Comparison of ENCODE assay signal across 23 mouse cellular contexts in the genomic region with DNA sequence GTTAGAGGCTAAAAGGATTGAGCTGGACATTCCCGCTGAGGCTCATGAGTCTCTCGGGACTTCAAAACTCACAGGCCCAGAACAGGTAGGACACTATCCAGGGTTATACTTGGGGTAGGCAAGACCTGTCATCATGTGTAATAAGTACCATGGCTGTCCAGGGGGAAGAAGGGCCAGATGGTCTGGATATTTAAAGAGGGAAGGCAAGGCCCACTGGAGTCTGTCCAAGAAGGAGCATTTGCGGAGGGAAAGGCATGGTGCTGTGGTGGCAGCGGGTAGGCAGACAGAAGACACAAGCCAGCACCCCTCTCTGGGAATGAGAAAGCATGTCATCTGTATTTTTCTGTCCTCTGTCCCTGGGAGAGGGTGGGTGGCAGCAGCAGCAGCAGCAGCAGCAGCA. TPM values are rescaled to one million over a fixed set of nuclear protein-coding genes. Genes with fewer than 3 reads are reported as not detected.
"Had no signal": no experiment of that assay in that cellular context is flagged by ENCODE, and none has a peak within 500 bp of the region (broad histone marks: within the 10 kb centered on the region; RNA-seq: fewer than 3 reads in every experiment).

No protein-coding gene starts in this region.

- H3K4me2 ChIP-seq: limb, embryonic 12.5 days; limb, embryonic 15.5 days; liver, embryonic 11.5 days; lung, embryonic 14.5 days; midbrain, embryonic 12.5 days; midbrain, embryonic 15.5 days; neural tube, embryonic 12.5 days; neural tube, embryonic 15.5 days had no signal

- DNase-seq: kidney, postnatal 25 days; layer of hippocampus, adult 9-11 months; liver, postnatal 0 days; lung, embryonic 14.5 days; right cerebral cortex, adult 18-20 months; right cerebral cortex, postnatal 14 days; right cerebral cortex, postnatal 4 days; thymus, adult 2 months; thymus, postnatal 14 days; thymus, postnatal 4 days had no signal

- ATAC-seq: liver, postnatal 0 days; lung, postnatal 0 days; midbrain, embryonic 15.5 days had no signal

- H3K9me3 ChIP-seq: limb, embryonic 12.5 days; limb, embryonic 15.5 days; midbrain, embryonic 12.5 days; midbrain, embryonic 15.5 days; neural tube, embryonic 12.5 days; neural tube, embryonic 15.5 days had no signal

- H3K9ac ChIP-seq: limb, embryonic 12.5 days; limb, embryonic 15.5 days; liver, embryonic 14.5 days; liver, postnatal 0 days; lung, embryonic 14.5 days; midbrain, embryonic 12.5 days; midbrain, embryonic 15.5 days; neural tube, embryonic 12.5 days; neural tube, embryonic 15.5 days had no signal

- H3K27ac ChIP-seq: kidney, postnatal 0 days; layer of hippocampus, adult 2 months; limb, embryonic 12.5 days; limb, embryonic 15.5 days; liver, embryonic 14.5 days; macrophage; midbrain, embryonic 12.5 days; midbrain, embryonic 15.5 days; neural tube, embryonic 12.5 days; neural tube, embryonic 15.5 days; stomach, postnatal 0 days had no signal

- H3K36me3 ChIP-seq: limb, embryonic 12.5 days; limb, embryonic 15.5 days; midbrain, embryonic 12.5 days; midbrain, embryonic 15.5 days; neural tube, embryonic 12.5 days; neural tube, embryonic 15.5 days had no signal

- H3K4me1 ChIP-seq: neural tube, embryonic 12.5 days had no signal

- H3K4me3 ChIP-seq: layer of hippocampus, adult 2 months; limb, embryonic 12.5 days; limb, embryonic 15.5 days; midbrain, embryonic 12.5 days; midbrain, embryonic 15.5 days; neural tube, embryonic 12.5 days; neural tube, embryonic 15.5 days had no signal

RNA-seq across cellular contexts. Expression of gene Gm28042, which starts 46.8 kb away (rescaled TPM):
- polyA plus RNA-seq: macrophage had no signal
